Mouse (Mus musculus): ENCODE measurements around the gene Mettl24.
"Not testable (repeated sequence)": the region's sequence is repeated elsewhere in the genome, so short reads cannot be mapped to it uniquely, and the experiment has no call there.

Gene Mettl24

GRCm38 (mm10) chr10:40806221-40806620, 123.1 kb downstream of the Mettl24 start:
- DNase-seq (ENCODE audit: low spot score in 2 of 2), result no peak

- DNase-seq (ENCODE audit: low spot score in 2 of 2), result not testable (repeated sequence)
Measured at GRCm38 (mm10) chr10:40809411-40809910, 126.4 kb downstream of the Mettl24 start.

- DNase-seq (ENCODE audit: low spot score in 2 of 2), result no peak
Measured at GRCm38 (mm10) chr10:40813627-40814026, 130.5 kb downstream of the Mettl24 start.

- DNase-seq (ENCODE audit: low spot score in 2 of 2), result no peak
Measured at GRCm38 (mm10) chr10:40816471-40816870, 133.4 kb downstream of the Mettl24 start.

- no peak for DNase-seq (ENCODE audit: low spot score in 2 of 2)
Measured at GRCm38 (mm10) chr10:40825952-40826351, 142.9 kb downstream of the Mettl24 start.

- DNase-seq (ENCODE audit: low spot score in 2 of 2), result no peak
Measured at GRCm38 (mm10) chr10:40827706-40828105, 144.6 kb downstream of the Mettl24 start.

- DNase-seq (ENCODE audit: low spot score in 2 of 2), result no peak
Measured at GRCm38 (mm10) chr10:40830312-40830711, 147.2 kb downstream of the Mettl24 start.

GRCm38 (mm10) chr10:40831267-40831666, 148.2 kb downstream of the Mettl24 start:
- DNase-seq (ENCODE audit: low spot score in 2 of 2), result no peak

GRCm38 (mm10) chr10:40840086-40840485, 157.0 kb downstream of the Mettl24 start:
- no peak for DNase-seq (ENCODE audit: low spot score in 2 of 2)

GRCm38 (mm10) chr10:40843841-40844240, 160.8 kb downstream of the Mettl24 start:
- DNase-seq (ENCODE audit: low spot score in 2 of 2), result no peak

GRCm38 (mm10) chr10:40844546-40844945, 161.5 kb downstream of the Mettl24 start:
- no peak for DNase-seq (ENCODE audit: low spot score in 2 of 2)

GRCm38 (mm10) chr10:40845626-40846025, 162.5 kb downstream of the Mettl24 start:
- DNase-seq (ENCODE audit: low spot score in 2 of 2), result no peak

GRCm38 (mm10) chr10:40847176-40847874, 164.2 kb downstream of the Mettl24 start:
- no peak for DNase-seq (ENCODE audit: low spot score in 2 of 2)

- DNase-seq (ENCODE audit: low spot score in 2 of 2), result no peak
Measured at GRCm38 (mm10) chr10:40850644-40851043, 167.6 kb downstream of the Mettl24 start.

- DNase-seq (ENCODE audit: low spot score in 2 of 2), result no peak
Measured at GRCm38 (mm10) chr10:40851138-40851537, 168.1 kb downstream of the Mettl24 start.

GRCm38 (mm10) chr10:40855616-40856015, 172.5 kb downstream of the Mettl24 start:
- DNase-seq (ENCODE audit: low spot score in 2 of 2), result no peak

GRCm38 (mm10) chr10:40856703-40857102, 173.6 kb downstream of the Mettl24 start:
- no peak for DNase-seq (ENCODE audit: low spot score in 2 of 2)

GRCm38 (mm10) chr10:40857599-40857998, 174.5 kb downstream of the Mettl24 start:
- DNase-seq (ENCODE audit: low spot score in 2 of 2), result no peak
